Mouse (Mus musculus): ENCODE results near the gene Ghdc. TPM values are rescaled to one million over a fixed set of nuclear protein-coding genes. Genes with fewer than 3 reads are reported as not detected.

Gene Ghdc
- total RNA-seq, 2 experiments from 2014 or later: 9.5 to 11.3 TPM

- intact Hi-C loops (cut with DNase I): loop anchor here (5.0 kb wide), 1 partner anchor 72 kb away; the partner anchor contains the start of gene Stat5a
Observed at GRCm38 (mm10) chr11:100785774-100786173, 15.0 kb upstream of the Ghdc start.

GRCm38 (mm10) chr11:100784286-100784685, 13.5 kb upstream of the Ghdc start:
- intact Hi-C loops (cut with DNase I): no loop called here
- no peak for DNase-seq (ENCODE audit: low spot score)

More at GRCm38 (mm10) chr11:100785774-100786173, 15.0 kb upstream of the Ghdc start:
- DNase-seq (ENCODE audit: low spot score): no peak

GRCm38 (mm10) chr11:100782568-100782967, 11.8 kb upstream of the Ghdc start:
- intact Hi-C loops (cut with DNase I): no loop called here
- DNase-seq (ENCODE audit: low spot score): no peak

DNA sequence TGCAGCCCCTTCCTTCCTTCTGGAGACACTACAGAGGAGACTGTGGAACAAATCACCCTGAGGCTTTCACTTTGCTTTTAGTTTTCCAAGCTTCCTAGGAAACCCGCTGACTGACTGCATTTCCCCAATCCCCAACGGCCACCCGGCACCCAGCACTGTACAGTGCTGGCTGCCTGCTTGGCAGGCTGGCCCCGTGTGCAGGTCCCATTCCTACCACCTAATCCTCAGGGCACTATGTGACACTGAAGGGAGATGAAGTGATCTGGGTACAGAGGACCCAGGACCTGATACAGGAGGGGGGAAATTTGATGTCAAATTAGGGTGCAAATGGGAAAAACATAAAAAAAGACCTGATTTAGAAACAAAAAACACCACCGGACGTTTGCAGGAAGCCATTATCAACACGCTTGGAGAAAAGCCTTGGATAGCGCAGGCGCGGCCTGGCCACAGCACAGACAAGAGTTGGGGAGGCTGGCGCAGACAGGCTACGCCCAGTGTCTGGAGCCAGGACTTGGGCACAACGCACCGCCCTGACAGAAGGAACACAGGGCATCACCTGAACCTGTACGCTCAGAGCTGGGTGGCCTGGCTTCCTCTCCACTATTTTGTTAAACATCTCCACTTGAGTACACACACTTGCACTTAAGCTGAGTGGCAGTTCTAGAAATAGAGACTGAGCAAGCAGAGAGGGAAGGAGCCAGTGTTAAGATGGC, 11.2 kb upstream of the Ghdc start:
- intact Hi-C loops (cut with DNase I): no loop called here

GRCm38 (mm10) chr11:100780247-100780646, 9.5 kb upstream of the Ghdc start:
- DNase-seq (ENCODE audit: low spot score): no peak
- intact Hi-C loops (cut with DNase I): no loop called here

More for the DNA sequence above, 11.2 kb upstream of the Ghdc start:
- DNase-seq (ENCODE audit: low spot score): no peak

- intact Hi-C loops (cut with DNase I): no loop called here
- no peak for DNase-seq (ENCODE audit: low spot score)
Observed at GRCm38 (mm10) chr11:100778069-100778468, 7.3 kb upstream of the Ghdc start.

GRCm38 (mm10) chr11:100775921-100776320, 5.2 kb upstream of the Ghdc start:
- DNase-seq (ENCODE audit: low spot score): no peak
- intact Hi-C loops (cut with DNase I): no loop called here

DNA sequence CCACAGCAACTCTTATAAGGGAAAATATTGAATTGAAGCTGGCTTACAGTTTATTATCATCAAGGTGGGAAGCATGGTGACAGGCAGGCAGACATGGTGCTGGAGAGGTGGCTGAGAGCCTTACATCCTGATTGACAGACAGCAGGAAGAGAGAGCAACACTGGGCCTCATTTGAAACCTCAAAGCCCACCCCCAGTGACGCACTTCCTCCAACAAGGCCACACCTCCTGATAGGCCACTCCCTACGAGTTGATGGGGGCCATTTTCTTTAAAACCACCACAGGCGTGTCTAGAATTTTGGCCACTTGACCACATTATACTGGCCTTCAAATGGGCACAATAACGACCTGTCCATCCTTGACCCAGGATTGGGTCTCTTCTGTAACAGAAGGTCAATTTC, 3.5 kb upstream of the Ghdc start:
- no peak for DNase-seq (ENCODE audit: low spot score)
- intact Hi-C loops (cut with DNase I): no loop called here

DNA sequence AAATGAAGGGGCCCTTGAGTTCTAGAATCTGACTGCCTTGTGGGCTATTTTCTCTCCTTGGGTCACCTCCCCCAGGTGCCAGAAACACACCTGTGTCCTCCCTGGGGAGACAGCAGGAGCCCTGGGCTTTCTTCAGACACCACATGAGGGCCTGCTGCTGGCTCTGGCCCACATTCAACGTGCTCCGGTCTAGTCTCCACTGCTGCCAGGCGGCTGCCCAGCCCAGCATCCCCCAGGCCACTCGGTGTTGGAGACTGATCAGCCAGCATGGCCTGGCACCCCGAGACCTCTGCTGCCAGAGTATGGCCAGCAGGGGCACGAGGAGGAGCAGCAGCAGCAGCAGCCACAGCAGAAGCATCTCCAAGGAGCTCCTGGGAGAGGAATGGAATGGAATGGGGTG, 777 bp downstream of the Ghdc start:
- no peak for DNase-seq (ENCODE audit: low spot score)
- intact Hi-C loops (cut with DNase I): no loop called here

- intact Hi-C loops (cut with DNase I): no loop called here
- DNase-seq (ENCODE audit: low spot score): no peak
Observed at GRCm38 (mm10) chr11:100767871-100768270, 2.9 kb downstream of the Ghdc start.

GRCm38 (mm10) chr11:100766726-100767125, 4.0 kb downstream of the Ghdc start:
- intact Hi-C loops (cut with DNase I): no loop called here
- DNase-seq (ENCODE audit: low spot score): no peak

DNA sequence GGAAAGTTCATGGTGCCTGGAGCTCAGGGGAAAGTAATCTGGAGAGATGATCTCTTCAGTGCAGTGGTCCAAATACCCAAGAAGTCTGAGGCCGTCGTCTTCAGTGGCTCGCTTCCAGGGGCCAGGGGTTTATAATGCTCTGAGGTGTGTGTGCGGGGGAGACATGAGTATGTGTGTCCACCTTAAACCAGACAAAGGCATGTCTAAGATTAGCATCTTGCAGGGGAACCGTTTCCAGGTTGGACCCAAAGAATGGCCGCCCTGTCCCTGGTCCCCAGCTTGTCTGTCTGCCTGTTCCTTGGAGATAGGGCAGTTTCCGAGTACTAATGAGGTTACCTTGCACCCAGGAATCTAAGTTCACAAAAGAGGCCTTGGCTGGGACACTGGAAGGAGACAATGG, 7.9 kb downstream of the Ghdc start, which contains the start of gene Hcrt:
TSS of gene Hcrt (minus strand) at position 101 of the 400 bp plus-strand sequence.
- intact Hi-C loops (cut with DNase I): loop anchor here (2.0 to 5.0 kb wide), 2 partner anchors 16 to 191 kb away; partner anchors contain the start of gene Cnp

GRCm38 (mm10) chr11:100761547-100762045, 9.2 kb downstream of the Ghdc start:
- peak; percentile 73 for DNase-seq (ENCODE audit: low spot score)
- intact Hi-C loops (cut with DNase I): loop anchor here (1.0 to 5.0 kb wide), 3 partner anchors 15 to 189 kb away; partner anchors contain the start of gene Cnp

More for the DNA sequence above, 7.9 kb downstream of the Ghdc start, which contains the start of gene Hcrt:
- DNase-seq (ENCODE audit: low spot score): no peak

GRCm38 (mm10) chr11:100759611-100760233, 11.0 kb downstream of the Ghdc start, which contains the start of gene Kcnh4:
Gene Kcnh4, minus strand, starts transcription at chr11:100759942.
- no peak for DNase-seq (ENCODE audit: low spot score)
- intact Hi-C loops (cut with DNase I): loop anchor here (5.0 kb wide), 1 partner anchor 187 kb away; the partner anchor contains the start of gene Cnp

- intact Hi-C loops (cut with DNase I): no loop called here
- DNase-seq (ENCODE audit: low spot score): no peak
Observed at GRCm38 (mm10) chr11:100758707-100759610, 11.8 kb downstream of the Ghdc start.

DNA sequence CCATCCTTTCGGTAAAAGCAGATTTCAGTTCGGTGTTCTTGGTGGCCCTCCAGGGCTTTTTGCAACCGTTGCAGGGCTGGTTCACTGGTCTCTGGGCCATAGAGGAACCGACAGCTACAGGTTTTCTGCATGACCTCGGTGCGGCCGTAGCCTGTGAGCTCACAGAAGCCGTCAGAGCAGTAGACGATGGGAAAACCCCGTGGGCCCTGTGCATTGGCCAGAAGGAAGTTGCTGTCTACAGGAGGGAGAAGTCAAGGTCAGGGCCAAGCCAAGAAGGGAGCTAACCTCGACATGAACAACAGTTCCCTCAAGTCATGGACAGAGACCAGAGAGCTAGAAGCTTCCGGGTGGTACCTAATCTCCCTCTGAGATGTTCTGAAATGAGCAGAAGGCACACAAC, 13.2 kb downstream of the Ghdc start:
- no peak for DNase-seq (ENCODE audit: low spot score)
- intact Hi-C loops (cut with DNase I): no loop called here

DNA sequence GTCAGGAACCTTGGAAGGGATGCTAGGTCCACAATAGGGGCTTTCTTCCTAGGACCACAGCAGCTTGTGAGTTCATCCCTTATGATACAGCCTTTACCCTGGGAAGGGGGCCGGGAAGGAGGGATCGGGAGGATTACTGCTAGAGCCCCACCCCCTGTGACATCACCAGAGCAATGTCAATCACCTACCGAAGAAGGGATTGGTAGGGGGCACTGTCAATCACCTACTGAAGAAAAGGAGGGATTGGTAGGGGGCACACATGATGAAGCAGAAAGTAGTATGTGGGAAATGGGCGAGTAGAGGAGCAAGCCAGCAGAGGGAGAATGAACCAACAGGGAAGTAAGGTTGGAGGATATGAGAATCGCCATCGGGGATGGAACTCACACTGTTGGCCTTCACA, 14.3 kb downstream of the Ghdc start:
- DNase-seq (ENCODE audit: low spot score): no peak
- intact Hi-C loops (cut with DNase I): no loop called here

DNA sequence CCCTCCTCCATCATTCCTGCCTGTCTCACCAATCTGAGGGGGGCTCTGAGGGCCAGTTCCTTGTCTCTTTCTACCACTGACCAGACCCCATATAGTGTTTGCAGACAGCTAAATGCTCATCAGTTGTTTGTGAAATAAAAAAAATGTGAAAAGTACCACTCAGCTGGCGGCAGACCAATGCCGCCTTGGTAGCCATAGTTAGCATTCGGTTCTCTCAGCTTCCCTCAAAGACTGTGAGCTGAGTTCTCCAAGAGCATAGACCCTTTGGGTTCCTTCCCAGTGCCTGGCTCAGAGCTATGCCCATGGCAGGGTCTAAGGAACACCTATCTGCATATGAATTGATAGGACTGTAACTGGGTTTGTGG, 16.1 kb downstream of the Ghdc start:
- intact Hi-C loops (cut with DNase I): no loop called here
- DNase-seq (ENCODE audit: low spot score): no peak

DNA sequence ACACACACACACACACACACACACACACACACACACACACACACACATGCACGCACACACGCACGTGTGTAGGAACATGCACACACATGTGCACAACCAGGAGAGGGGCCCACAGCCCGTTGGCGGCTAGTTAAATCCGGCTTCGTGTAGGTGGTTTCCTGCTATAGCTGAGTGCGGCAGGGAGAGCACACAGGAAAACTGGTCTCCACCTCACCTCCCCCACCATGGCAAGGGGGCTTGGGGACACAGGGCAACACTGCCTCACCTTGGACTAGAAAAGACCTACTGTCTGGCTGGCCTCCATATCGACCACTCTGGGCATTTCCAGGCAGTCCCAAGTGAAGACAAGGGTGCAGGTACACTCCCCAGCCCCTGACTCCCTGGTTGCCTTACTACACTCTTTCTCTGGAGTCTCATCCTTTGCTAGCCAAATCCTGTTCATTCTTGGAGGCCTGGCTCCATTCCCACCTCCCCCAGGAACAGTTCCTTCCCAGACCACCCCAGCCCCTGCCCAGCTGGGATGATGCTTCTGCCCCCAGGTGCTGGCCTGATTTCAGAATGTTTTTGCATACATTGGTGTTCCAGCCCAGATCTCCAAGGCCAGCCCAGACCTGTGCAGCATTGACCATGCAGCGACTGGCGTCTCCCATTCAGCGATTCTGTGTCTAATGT, 16.6 kb downstream of the Ghdc start:
- intact Hi-C loops (cut with DNase I): no loop called here
- DNase-seq (ENCODE audit: low spot score): no peak
